Mouse (Mus musculus) embryo, embryonic 10.5 days (tissue): ENCODE results near the gene Gm36176.
"Not testable (repeated sequence)": the region's sequence is repeated elsewhere in the genome, so short reads cannot be mapped to it uniquely, and the experiment has no call there.

Source experiments
- DNase-seq: peaks from one replicate; pipeline ENCODE4 v3.0.0-alpha.2; 2015; ENCODE audit warnings: low spot score

Gene Gm36176

DNA sequence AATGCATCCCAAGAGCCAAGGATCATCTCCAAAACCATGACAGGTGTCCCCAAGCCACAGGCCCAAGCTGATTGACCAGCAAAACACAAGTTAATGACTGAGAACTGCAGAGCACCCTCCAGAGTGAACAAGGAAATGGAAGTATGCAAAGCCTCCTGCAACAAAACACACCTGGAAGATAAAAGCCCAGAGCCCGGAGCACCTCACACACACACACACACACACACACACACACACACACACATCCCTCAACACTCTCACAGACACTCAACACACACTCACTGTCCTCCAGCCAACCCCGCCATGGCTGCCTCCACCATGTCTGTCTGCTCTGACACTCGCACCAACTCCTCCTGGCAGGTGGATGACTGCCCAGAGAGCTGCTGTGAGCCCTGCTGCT lies at the start of gene Gm36176:
TSS of gene Gm36176 (plus strand) at position 301 of the 400 bp plus-strand sequence.
- no peak for DNase-seq

- peak; percentile 9 for DNase-seq
Measured at GRCm38 (mm10) chr10:77797677-77798076, 48.9 kb upstream of the Gm36176 start.

- DNase-seq = not testable (repeated sequence)
Measured at GRCm38 (mm10) chr10:77798164-77798920, 48.3 kb upstream of the Gm36176 start.

GRCm38 (mm10) chr10:77798921-77799508 lies 47.6 kb upstream of the Gm36176 start, which contains the start of gene Gm19668:
Gm19668 (minus strand) TSS chr10:77799133.
- DNase-seq = no peak

DNA sequence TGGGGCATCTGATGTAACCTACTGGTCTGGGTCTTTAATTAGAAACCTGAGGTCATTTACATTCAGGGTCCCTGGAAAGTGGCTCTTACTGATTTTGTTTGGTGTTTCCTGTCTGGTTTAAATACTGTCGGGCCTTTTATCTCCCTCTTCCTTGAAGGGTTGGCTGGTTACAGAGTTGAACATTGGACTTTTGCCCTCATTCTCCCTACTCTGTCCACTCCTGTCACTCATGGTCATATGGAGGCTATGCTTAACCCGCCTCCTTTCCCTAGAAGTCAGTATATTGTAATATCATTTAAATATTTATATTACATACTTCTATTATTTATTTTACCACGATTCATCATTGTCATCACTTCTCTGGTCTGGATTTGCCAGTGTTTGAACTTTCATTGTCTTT lies 42.5 kb upstream of the Gm36176 start:
- DNase-seq = no peak

DNA sequence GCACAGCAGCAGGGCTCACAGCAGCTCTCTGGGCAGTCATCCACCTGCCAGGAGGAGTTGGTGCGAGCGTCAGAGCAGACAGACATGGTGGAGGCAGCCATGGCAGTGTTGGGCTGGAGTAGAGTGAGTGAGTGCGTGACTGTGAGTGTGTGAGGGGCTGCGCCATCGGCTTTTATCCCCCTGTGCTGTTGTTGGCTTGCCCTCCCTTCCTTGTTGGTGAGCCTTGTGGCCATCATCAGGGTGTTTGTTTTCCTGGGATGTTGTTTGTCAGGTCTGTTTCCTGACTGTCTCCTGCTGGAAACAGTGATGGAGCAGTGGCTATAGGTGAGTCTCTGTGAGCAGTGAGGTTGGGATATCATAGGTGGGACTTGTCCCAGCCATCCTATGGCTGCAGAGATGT lies 34.9 kb upstream of the Gm36176 start, which contains the start of gene Gm9507:
TSS of gene Gm9507 (minus strand) at position 101 of the 400 bp plus-strand sequence.
- DNase-seq = no peak

GRCm38 (mm10) chr10:77814382-77814781 lies 32.2 kb upstream of the Gm36176 start, which contains the start of gene Gm2696:
Gm2696 (plus strand) TSS chr10:77814682.
- DNase-seq = no peak

DNA sequence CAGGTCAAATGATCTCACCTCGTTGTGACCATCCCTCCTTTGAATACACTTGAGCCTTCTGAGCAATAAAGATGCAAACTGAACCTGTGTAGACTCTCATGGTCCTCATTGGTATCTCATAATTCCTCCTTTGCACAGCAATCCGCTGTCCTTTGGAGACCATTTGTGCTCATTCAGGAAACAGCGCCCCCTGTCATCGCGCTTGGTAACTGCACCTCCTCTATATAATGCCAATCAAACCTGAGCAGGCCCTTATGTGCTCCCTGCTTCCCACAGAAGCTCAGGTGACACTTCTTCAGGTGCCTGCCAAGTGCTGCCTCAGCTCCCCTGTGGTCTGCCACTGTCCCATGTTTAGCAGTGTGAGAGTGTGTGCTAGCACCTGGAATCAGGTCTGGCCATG lies 31.1 kb upstream of the Gm36176 start:
- DNase-seq = peak; percentile 51

DNA sequence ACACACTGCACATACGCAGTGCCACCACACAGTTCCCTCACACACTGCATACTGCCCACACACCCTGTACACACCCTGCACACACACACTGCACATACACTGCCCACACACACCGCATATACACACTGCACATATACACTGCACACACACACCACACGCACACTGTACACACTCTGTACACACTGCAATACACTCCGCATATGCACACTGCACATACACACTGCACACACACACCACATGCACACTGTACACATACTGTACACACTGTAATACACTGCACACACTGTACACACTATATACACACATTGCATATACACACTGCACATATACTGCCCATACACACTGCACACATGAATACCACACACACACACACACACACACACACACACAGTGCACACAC lies 28.1 kb upstream of the Gm36176 start:
- DNase-seq = no peak

DNA sequence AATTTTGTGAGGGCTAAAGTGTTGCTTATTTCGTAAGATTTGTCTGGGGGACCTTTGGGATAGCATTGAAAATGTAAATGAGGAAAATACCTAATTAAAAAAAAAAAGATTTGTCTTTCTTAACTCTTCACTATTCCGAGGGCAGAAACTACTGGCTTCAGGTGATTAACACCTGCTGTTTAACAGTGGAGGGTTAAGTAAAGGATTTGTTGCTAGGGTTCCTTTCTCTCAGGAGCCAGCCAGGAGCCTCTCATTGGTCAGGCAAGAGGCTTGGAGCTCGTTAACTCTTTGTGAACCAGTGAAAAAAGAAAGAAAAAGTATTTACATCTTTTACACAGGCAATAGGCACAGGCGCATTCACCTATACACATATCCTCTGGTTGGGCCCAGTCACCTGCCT lies 27.4 kb upstream of the Gm36176 start:
- DNase-seq = no peak

DNA sequence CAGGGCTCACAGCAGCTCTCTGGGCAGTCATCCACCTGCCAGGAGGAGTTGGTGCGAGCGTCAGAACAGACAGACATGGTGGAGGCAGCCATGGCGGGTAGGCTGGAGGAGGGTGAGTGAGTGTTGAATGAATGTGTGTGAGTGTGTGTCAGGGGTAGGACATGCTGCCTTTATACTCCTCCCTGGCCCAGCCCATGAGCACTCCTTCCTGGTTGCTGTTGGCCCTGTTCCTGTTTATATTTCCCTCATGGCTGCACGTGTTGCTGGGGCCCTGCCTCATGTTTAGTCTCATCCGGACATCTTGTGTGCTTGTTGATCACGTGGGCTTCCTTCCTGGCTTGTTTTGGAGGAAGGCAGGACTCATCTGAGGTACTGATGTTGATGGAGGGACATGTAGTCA lies 19.7 kb upstream of the Gm36176 start, which contains the start of gene Krtap10-4:
TSS of gene Krtap10-4 (minus strand) at position 145 of the 400 bp plus-strand sequence.
- DNase-seq = no peak

- DNase-seq = no peak
Measured at GRCm38 (mm10) chr10:77835647-77836046, 11.0 kb upstream of the Gm36176 start, which contains the start of gene Krtap10-10. Krtap10-10 (plus strand) TSS chr10:77835947.

DNA sequence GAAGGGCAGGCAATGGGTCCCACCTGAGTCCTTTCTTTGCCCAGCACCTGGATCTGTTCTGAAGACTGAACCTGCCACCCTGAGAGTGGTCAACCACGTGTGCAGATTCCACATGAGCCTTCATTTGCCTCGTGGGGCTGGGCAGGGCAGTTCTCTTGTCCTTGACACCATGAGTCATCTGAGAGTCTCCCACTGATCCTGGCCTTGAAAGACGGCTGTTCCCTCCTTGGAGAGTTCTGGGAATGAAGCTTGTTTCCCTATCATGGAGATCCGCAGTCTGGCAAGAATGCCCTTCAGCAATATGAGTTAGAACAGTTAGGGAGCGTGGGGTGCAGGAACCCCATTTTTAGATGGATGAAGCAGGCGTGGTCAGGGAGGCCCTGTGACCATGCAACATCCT lies 7.6 kb upstream of the Gm36176 start:
- DNase-seq = no peak

- no peak for DNase-seq
Measured at GRCm38 (mm10) chr10:77846961-77847360, 358 bp downstream of the Gm36176 start.

DNA sequence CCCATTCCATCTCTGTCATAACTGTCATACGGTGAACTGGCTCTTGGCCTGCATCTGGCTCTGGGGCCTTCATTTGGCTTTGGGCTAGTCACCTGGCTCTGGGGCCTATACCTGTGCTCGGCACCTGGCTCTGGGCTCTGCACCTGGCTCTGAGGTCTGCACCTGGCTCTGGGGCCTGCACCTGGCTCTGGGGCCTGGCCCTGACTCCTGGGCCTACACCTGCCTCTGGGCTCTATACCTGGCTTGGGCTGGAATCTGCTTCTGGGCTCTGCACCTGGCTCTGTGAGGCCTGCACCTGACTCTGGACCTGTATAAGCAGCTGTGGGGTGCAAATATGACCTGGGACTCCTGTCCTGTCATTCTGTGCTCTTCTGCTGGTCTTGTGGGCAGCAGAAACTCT lies 935 bp downstream of the Gm36176 start:
- no peak for DNase-seq

DNA sequence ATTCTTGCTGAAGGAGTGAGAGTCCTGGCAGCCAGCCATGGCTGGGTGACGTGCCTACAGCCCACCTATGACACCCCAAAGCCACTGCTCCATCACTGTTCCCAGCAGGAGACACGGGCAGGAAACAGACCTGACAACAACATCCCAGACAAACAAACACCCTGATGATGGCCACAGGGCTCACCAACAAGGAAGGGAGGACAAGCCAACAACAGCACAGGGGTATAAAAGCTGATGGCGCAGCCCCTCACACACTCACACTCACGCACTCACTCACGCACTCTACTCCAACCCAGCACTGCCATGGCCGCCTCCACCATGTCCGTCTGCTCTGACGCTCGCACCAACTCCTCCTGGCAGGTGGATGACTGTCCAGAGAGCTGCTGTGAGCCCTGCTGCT lies 6.0 kb downstream of the Gm36176 start, which contains the start of gene Gm10318:
TSS of gene Gm10318 (plus strand) at position 301 of the 400 bp plus-strand sequence.
- DNase-seq = no peak

GRCm38 (mm10) chr10:77861675-77862074 lies 15.1 kb downstream of the Gm36176 start, which contains the start of gene Gm3285:
Gm3285 (plus strand) TSS chr10:77861975.
- no peak for DNase-seq

GRCm38 (mm10) chr10:77864067-77864761 lies 17.6 kb downstream of the Gm36176 start:
- peak; percentile 79 for DNase-seq

GRCm38 (mm10) chr10:77864762-77865143 lies 18.1 kb downstream of the Gm36176 start:
- DNase-seq = no peak

DNA sequence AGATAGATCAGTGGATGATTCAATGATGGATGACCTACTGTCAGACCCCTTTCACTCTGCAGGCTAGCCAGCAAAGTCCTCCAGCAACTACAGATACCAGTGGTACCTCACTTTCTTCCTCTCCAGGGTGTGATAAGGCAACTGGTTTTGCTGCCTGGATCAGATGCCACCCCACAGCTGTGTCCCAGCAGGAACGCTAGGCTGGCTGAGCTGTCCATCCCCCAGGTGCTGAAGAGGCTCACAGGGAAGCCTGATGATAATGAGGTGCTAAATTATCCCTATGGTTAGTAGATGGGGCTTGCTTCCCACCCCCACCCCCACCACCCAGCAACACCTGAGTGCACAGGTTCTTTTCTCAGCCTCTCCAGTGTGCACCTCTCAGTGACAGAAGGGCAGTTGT lies 20.9 kb downstream of the Gm36176 start:
- DNase-seq = peak; percentile 9

DNA sequence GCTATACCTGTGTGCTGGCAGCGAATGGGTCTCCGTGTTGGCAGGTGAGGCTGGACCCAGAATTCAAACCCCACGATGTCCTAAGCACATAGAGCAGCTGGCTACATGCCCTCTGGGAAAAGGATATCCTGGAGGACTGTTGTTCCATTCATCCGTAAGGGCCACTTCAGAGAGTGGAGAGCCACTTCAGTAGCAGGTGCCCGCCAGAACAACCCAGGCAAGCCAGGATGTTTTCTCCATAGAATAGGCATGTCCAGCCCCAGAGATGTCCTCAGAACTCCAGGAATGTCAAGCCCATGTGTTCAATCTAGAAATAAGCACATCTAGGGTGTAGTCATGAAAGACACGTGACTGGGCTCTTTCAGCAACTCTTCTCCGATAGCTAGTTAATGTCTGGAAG lies 23.0 kb downstream of the Gm36176 start:
- no peak for DNase-seq

DNA sequence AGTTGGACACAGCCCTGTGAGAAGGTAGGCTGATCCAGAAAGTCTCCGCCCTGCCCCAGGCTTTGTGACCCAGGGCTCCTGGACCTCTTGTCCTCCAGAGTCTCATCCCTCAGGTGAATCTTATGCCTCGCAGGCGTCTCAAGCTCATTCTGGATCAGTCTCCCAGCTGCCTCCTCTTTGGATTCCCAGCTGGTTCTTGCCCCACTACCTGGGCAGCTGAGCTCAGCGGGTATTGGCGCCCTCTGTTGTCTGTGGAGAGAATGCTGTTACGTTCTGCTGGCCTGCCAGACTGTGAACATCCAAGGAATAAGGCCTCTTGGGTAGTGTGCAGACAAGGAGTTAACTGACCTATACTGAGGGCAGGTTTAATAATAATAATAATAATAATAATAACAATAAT lies 32.4 kb downstream of the Gm36176 start:
- DNase-seq = peak; percentile 4

DNA sequence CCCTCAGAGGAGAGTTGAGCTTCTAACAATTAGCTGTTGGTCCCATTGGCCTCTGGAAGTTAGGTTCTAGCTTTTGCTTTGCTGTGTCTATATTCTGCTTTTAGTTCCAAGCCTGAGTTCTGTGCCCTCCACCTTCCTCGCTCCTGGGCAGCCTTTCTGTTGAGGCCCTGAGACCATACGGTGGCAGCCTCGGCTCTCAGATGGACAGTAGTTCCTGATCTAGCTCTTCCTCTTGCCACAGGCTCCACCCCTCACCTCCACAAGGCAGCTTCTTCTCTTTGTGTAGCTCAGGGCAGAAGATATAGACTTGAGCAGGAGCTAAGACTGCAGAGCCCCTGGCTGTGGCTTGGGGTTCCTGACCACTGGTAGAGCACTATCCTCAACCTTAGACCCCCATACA lies 33.7 kb downstream of the Gm36176 start:
- no peak for DNase-seq
